Mouse (Mus musculus) forebrain, postnatal 0 days (tissue): ENCODE data around the gene Olfr921. TPM values are rescaled to one million over a fixed set of nuclear protein-coding genes. Genes with fewer than 3 reads are reported as not detected.

Experiments
- ATAC-seq: fragments of 200-750 bp; cut with Nextera tagmentation; 2 replicates; pipeline ENCODE4 v1.8.0; 2017; ENCODE audit warnings: mild to moderate bottlenecking, moderate library complexity
- DNase-seq: peaks from one replicate; pipeline ENCODE4 v3.0.0-alpha.2; 2015
- H3K27ac ChIP-seq: fragments of 300-500 bp; sonication (generic); 2 replicates; pipeline ENCODE4 v1.5.1; 2014; ENCODE audit warnings: low read depth, mild to moderate bottlenecking, antibody characterized with exemption, low read length, moderate library complexity, mixed read lengths
- H3K27me3 ChIP-seq: fragments of 300-500 bp; sonication (generic); 2 replicates; pipeline ENCODE4 v1.6.1; 2014; ENCODE audit warnings: mild to moderate bottlenecking, low read length, mixed read lengths; ENCODE audit not compliant: insufficient read depth
- H3K36me3 ChIP-seq: fragments of 300-500 bp; sonication (generic); 2 replicates; pipeline ENCODE4 v1.6.1; 2014; ENCODE audit warnings: mild to moderate bottlenecking, moderate library complexity; ENCODE audit not compliant: insufficient read depth
- H3K4me1 ChIP-seq: fragments of 300-500 bp; sonication (generic); 2 replicates; pipeline ENCODE4 v1.6.1; 2014; ENCODE audit warnings: antibody characterized with exemption; ENCODE audit not compliant: insufficient read depth
- H3K4me2 ChIP-seq: fragments of 300-500 bp; sonication (generic); 2 replicates; pipeline ENCODE4 v1.6.1; 2014; ENCODE audit warnings: low read depth, mild to moderate bottlenecking, moderate library complexity
- H3K4me3 ChIP-seq: fragments of 300-500 bp; sonication (generic); 2 replicates; pipeline ENCODE4 v1.5.1; 2014; ENCODE audit warnings: low read depth, low read length, mixed read lengths
- H3K9ac ChIP-seq: fragments of 300-500 bp; sonication (generic); 2 replicates; pipeline ENCODE4 v1.6.1; 2014; ENCODE audit warnings: mild to moderate bottlenecking
- H3K9me3 ChIP-seq: fragments of 300-500 bp; sonication (generic); 2 replicates; pipeline ENCODE4 v1.6.1; 2016; ENCODE audit warnings: low read length
- CTCF ChIP-seq: sonication (generic); IDR thresholded peaks from 2 replicates; pipeline ENCODE4 v1.5.1; 2016; ENCODE audit warnings: antibody characterized with exemption, control low read depth, low read depth
- WGBS: fragments of 180-500 bp; shearing (Covaris S2); extraction: QIAGEN DNeasy Blood & Tissue Kit; methylation state at CpG from one replicate; pipeline ENCODE4 v1.1.7; 2014; 5-methylcytosine and 5-hydroxymethylcytosine counted together
- polyA plus RNA-seq: library from polyadenylated mRNA; unstranded; fragments of >200 nt; fragmentation: Nextera tagmentation; extraction: Ambion mirVana; gene quantifications from 2 replicates; pipeline ENCODE4 v1.2.1, GENCODE M21; 2015
- total RNA-seq: library from RNA; depleted of rRNA; stranded (reverse); fragments of >200 nt; gene quantifications from 2 replicates; pipeline ENCODE4 v1.2.3, GENCODE M21; 2014; rRNA removed

The Olfr921 gene
- not detected in 2 replicates for total RNA-seq
- not detected in 2 replicates for polyA plus RNA-seq

GRCm38 (mm10) chr9:38772768-38773167 is at the start of gene Olfr921:
TSS of gene Olfr921 (plus strand) at chr9:38773068.
- no peak within 1 kb of the TSS for H3K27ac ChIP-seq
- TF ChIP-seq CTCF = no peak
- H3K9ac ChIP-seq = no peak within 1 kb of the TSS
- H3K9me3 ChIP-seq = no peaks in the 10 kb centered on the region
- no peak within 1 kb of the TSS for H3K4me3 ChIP-seq
- DNase-seq (no peak), ATAC-seq (no peak)
- no peaks in the 10 kb centered on the region for H3K4me1 ChIP-seq
- no peaks in the 10 kb centered on the region for H3K27me3 ChIP-seq
- no peaks in the 10 kb centered on the region for H3K36me3 ChIP-seq
- H3K4me2 ChIP-seq = no peak within 1 kb of the TSS

- ATAC-seq = no peak
Measured at GRCm38 (mm10) chr9:38724044-38724443, 48.8 kb upstream of the Olfr921 start.

GRCm38 (mm10) chr9:38728218-38728617 is 44.6 kb upstream of the Olfr921 start:
- no peak for ATAC-seq
- no peak for DNase-seq
- H3K9ac ChIP-seq = no peak overlapping the region

More at GRCm38 (mm10) chr9:38724044-38724443, 48.8 kb upstream of the Olfr921 start:
- H3K4me1 ChIP-seq = no peaks in the 10 kb centered on the region
- DNase-seq = no peak
- H3K27ac ChIP-seq = no peak overlapping the region
- H3K9ac ChIP-seq = no peak overlapping the region
- no peaks in the 10 kb centered on the region for H3K36me3 ChIP-seq
- no peak for TF ChIP-seq CTCF
- H3K4me2 ChIP-seq = no peak overlapping the region
- no peaks in the 10 kb centered on the region for H3K9me3 ChIP-seq
- no peaks in the 10 kb centered on the region for H3K27me3 ChIP-seq
- WGBS = 93% methylated on average over 1 of the region's 1 CpGs
- H3K4me3 ChIP-seq = no peak overlapping the region

GRCm38 (mm10) chr9:38741408-38741807 is 31.5 kb upstream of the Olfr921 start:
- no peak for ATAC-seq
- no peak for TF ChIP-seq CTCF
- Histone ChIP-seq H3K4me3 (no peak overlapping the region), H3K9ac (no peak overlapping the region), H3K36me3 (no peaks in the 10 kb centered on the region), H3K27ac (no peak overlapping the region), H3K4me2 (no peak overlapping the region), H3K4me1 (no peaks in the 10 kb centered on the region), H3K9me3 (no peaks in the 10 kb centered on the region), H3K27me3 (no peaks in the 10 kb centered on the region)
- DNase-seq = no peak
- WGBS = 75% methylated on average over 1 of the region's 1 CpGs

More at GRCm38 (mm10) chr9:38728218-38728617, 44.6 kb upstream of the Olfr921 start:
- H3K27me3 ChIP-seq = no peaks in the 10 kb centered on the region
- WGBS = 74% methylated on average over 3 of the region's 3 CpGs
- no peak overlapping the region for H3K4me3 ChIP-seq
- H3K4me2 ChIP-seq = no peak overlapping the region
- H3K4me1 ChIP-seq = no peaks in the 10 kb centered on the region
- no peak overlapping the region for H3K27ac ChIP-seq
- H3K9me3 ChIP-seq = no peaks in the 10 kb centered on the region
- TF ChIP-seq CTCF = no peak
- H3K36me3 ChIP-seq = no peaks in the 10 kb centered on the region

GRCm38 (mm10) chr9:38744619-38745315 is 28.1 kb upstream of the Olfr921 start:
- H3K27me3 ChIP-seq = no peaks in the 10 kb centered on the region
- no peak overlapping the region for H3K4me2 ChIP-seq
- TF ChIP-seq CTCF = no peak
- H3K4me3 ChIP-seq = no peak overlapping the region
- no peak for ATAC-seq
- no peak for DNase-seq
- no peak overlapping the region for H3K27ac ChIP-seq
- no peaks in the 10 kb centered on the region for H3K36me3 ChIP-seq
- H3K9ac ChIP-seq = no peak overlapping the region
- H3K9me3 ChIP-seq = no peaks in the 10 kb centered on the region
- H3K4me1 ChIP-seq = no peaks in the 10 kb centered on the region
- 93% methylated on average over 4 of the region's 4 CpGs for WGBS

- no peak for DNase-seq
- 96% methylated on average over 1 of the region's 1 CpGs for WGBS
- TF ChIP-seq CTCF = no peak
Measured at GRCm38 (mm10) chr9:38751999-38752398, 20.9 kb upstream of the Olfr921 start, which contains the start of gene Olfr920. TSS of gene Olfr920 (plus strand) at chr9:38752299.

GRCm38 (mm10) chr9:38792689-38793088 is 19.8 kb downstream of the Olfr921 start:
- H3K9me3 ChIP-seq = no peaks in the 10 kb centered on the region
- DNase-seq (no peak), ATAC-seq (no peak)
- no peak overlapping the region for H3K27ac ChIP-seq
- H3K4me1 ChIP-seq = no peaks in the 10 kb centered on the region
- H3K36me3 ChIP-seq = no peaks in the 10 kb centered on the region
- H3K9ac ChIP-seq = no peak overlapping the region
- no peak overlapping the region for H3K4me3 ChIP-seq
- WGBS = 89% methylated on average over 2 of the region's 2 CpGs
- H3K4me2 ChIP-seq = no peak overlapping the region
- no peaks in the 10 kb centered on the region for H3K27me3 ChIP-seq
- TF ChIP-seq CTCF = no peak

More at GRCm38 (mm10) chr9:38751999-38752398, 20.9 kb upstream of the Olfr921 start, which contains the start of gene Olfr920:
- no peaks in the 10 kb centered on the region for H3K27me3 ChIP-seq
- no peaks in the 10 kb centered on the region for H3K9me3 ChIP-seq
- H3K4me3 ChIP-seq = no peak within 1 kb of the TSS
- H3K4me2 ChIP-seq = no peak within 1 kb of the TSS
- no peak within 1 kb of the TSS for H3K9ac ChIP-seq
- no peaks in the 10 kb centered on the region for H3K4me1 ChIP-seq
- no peak for ATAC-seq
- H3K36me3 ChIP-seq = no peaks in the 10 kb centered on the region
- H3K27ac ChIP-seq = no peak within 1 kb of the TSS
